Mouse (Mus musculus) E14TG2a.4 (cell line): ENCODE results near the gene Car9.
A peak's percentile ranks its signal among the peaks of the same experiment; 100 is the strongest.

ENCODE experiments used
- H3K27me3 ChIP-seq: 2 replicates; pipeline ENCODE4 v1.6.1; 2014; ENCODE audit warnings: low read length, control low read depth; ENCODE audit not compliant: insufficient read depth
- H3K36me3 ChIP-seq: 2 replicates; pipeline ENCODE4 v1.6.1; 2014; ENCODE audit warnings: low read length, control low read depth; ENCODE audit not compliant: insufficient read depth
- H3K4me1 ChIP-seq: replicated peaks from 2 replicates; pipeline ENCODE4 v1.6.1; 2014; ENCODE audit warnings: low read depth, low read length, control low read depth
- H3K4me3 ChIP-seq: replicated peaks from 2 replicates; pipeline ENCODE4 v1.5.1; 2014; ENCODE audit warnings: mild to moderate bottlenecking, low read length
- H3K9me3 ChIP-seq: 2 replicates; pipeline ENCODE4 v1.6.1; 2014; ENCODE audit warnings: low read length, control low read depth
- CTCF ChIP-seq: conservative IDR thresholded peaks from 2 replicates; pipeline ENCODE4 v1.5.1; 2014; ENCODE audit warnings: low read length
- NANOG ChIP-seq: IDR thresholded peaks from 2 replicates; pipeline ENCODE4 v1.6.1; 2014; ENCODE audit warnings: borderline replicate concordance, low read length, mixed read lengths
- POU5F1 ChIP-seq: IDR thresholded peaks from 2 replicates; pipeline ENCODE4 v1.6.1; 2014; ENCODE audit warnings: low read length, borderline replicate concordance

The Car9 gene

DNA sequence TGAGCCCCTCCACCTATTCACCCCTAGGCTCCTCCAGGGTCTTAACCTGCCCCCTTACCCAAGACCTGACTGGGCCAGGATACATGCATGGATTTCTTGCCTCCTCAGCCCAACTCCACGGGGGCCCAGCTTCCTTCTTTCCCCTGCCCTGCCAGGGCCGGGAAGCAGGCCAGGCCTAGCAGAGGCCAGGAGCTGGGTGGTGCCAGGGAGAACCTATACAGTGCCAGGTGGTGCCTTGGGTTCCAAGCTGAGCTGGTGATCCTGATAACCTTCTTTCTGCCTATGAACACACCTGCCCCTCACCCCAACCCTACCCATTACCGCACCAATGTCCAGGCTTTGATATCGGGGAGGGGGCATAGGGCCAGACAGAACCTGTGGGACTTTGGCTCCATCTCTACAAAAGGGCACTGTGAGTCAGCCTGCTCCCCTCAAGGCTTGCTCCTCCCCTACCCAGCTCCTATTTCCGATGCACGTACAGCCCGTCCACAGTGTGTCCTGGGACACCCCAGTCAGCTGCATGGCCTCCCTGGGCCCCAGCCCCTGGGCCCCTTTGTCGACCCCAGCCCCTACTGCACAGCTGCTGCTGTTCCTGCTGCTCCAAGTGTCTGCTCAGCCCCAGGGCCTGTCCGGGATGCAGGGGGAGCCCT lies at the start of gene Car9:
Car9 (plus strand) TSS at position 431 of the 650 bp plus-strand sequence.
- Histone ChIP-seq H3K27me3 (peaks cover 52% of the 10 kb centered on the region), H3K4me3 (peak within 1 kb of the TSS; percentile 72; the same call in 1 of the 2 replicates), H3K4me1 (peaks cover 54% of the 10 kb centered on the region), H3K36me3 (no peaks in the 10 kb centered on the region), H3K9me3 (no peaks in the 10 kb centered on the region)
- TF ChIP-seq CTCF (no peak), NANOG (no peak), POU5F1 (no peak)

DNA sequence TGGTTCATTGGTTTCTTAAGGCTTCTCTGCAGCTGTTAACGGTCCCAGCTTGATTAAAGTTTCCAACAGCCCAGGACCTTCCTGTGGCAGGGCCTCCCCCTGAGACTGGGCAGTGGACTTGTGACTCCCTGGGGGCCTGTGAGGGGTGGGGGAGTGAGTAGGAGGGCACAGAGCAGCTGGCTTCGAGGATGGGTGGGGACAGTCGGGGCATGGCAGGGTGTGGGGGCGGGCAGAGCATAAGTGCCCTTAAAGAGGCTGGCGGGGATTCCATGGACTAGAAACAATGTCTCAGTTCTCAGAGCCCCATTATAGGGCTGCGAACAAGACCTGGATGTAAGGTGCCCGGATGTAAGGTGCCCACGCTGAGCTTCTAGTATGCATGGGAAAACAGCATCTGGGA lies 49.6 kb upstream of the Car9 start:
- H3K27me3 ChIP-seq: peaks cover 51% of the 10 kb centered on the region
- H3K9me3 ChIP-seq: peaks cover 8% of the 10 kb centered on the region
- H3K4me3 ChIP-seq: no peak overlapping the region
- no peaks in the 10 kb centered on the region for H3K36me3 ChIP-seq
- TF ChIP-seq NANOG (no peak), POU5F1 (no peak), CTCF (no peak)
- H3K4me1 ChIP-seq: peaks cover 26% of the 10 kb centered on the region

GRCm38 (mm10) chr4:43463102-43463501 lies 43.7 kb upstream of the Car9 start:
- no peaks in the 10 kb centered on the region for H3K36me3 ChIP-seq
- H3K27me3 ChIP-seq: peaks cover 10% of the 10 kb centered on the region; the same call in 1 of the 2 replicates
- H3K9me3 ChIP-seq: peaks cover 8% of the 10 kb centered on the region
- H3K4me1 ChIP-seq: no peaks in the 10 kb centered on the region
- no peak for TF ChIP-seq NANOG
- TF ChIP-seq POU5F1: no peak
- TF ChIP-seq CTCF: no peak
- H3K4me3 ChIP-seq: no peak overlapping the region

DNA sequence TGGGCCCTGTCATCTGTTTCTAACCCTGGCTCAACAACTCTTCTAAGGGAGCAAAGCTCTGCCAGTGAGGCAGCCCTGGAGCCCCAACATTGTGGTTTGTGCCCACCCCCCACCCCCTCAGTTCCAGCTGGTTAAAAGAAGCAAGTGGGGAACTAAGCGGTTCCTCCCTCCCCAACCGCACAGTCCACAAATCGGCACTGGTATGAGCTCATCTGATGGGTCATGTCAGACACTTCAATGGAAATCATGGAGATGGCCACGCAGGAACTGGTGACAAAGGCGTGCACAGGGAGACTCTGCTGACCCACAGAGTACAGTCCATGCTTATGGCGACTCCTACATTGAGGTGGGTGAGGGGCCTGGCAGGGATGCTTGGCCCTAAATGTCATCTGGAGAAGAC lies 40.8 kb upstream of the Car9 start:
- TF ChIP-seq CTCF: no peak
- no peak for TF ChIP-seq POU5F1
- TF ChIP-seq NANOG: no peak
- no peaks in the 10 kb centered on the region for H3K4me1 ChIP-seq
- no peak overlapping the region for H3K4me3 ChIP-seq
- peaks cover 2% of the 10 kb centered on the region for H3K27me3 ChIP-seq
- H3K36me3 ChIP-seq: no peaks in the 10 kb centered on the region
- no peaks in the 10 kb centered on the region for H3K9me3 ChIP-seq

DNA sequence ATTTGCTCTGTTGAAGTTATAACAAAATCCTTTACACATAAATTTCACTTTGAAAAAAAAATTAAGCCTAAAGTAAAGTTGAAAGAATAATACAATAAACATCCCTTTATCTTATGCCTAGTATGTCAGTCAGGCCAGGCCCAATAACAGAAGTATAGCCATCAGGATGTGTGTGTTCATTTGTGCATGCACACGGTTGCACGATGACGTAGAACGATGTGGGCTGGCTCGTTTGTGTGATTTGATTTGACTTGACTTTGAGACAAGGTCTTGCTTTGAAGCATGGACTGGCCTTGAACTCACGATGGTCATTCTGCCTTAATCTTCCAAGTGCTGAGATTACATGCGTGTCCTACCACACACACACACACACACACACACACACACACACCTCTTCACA lies 39.9 kb upstream of the Car9 start:
- Histone ChIP-seq H3K4me1 (no peaks in the 10 kb centered on the region), H3K27me3 (peaks cover 2% of the 10 kb centered on the region), H3K36me3 (no peaks in the 10 kb centered on the region), H3K4me3 (no peak overlapping the region), H3K9me3 (no peaks in the 10 kb centered on the region)
- no peak for TF ChIP-seq POU5F1
- no peak for TF ChIP-seq NANOG
- TF ChIP-seq CTCF: no peak

- no peaks in the 10 kb centered on the region for H3K4me1 ChIP-seq
These were observed 36.5 kb upstream of the Car9 start for GRCm38 (mm10) chr4:43470301-43470700.

GRCm38 (mm10) chr4:43473636-43474035 lies 33.1 kb upstream of the Car9 start:
- H3K4me3 ChIP-seq: no peak overlapping the region
- no peaks in the 10 kb centered on the region for H3K36me3 ChIP-seq
- TF ChIP-seq CTCF (no peak), NANOG (no peak)
- H3K27me3 ChIP-seq: peaks cover 7% of the 10 kb centered on the region
- H3K9me3 ChIP-seq: no peaks in the 10 kb centered on the region
- H3K4me1 ChIP-seq: peaks cover 4% of the 10 kb centered on the region

More at GRCm38 (mm10) chr4:43470301-43470700, 36.5 kb upstream of the Car9 start:
- Histone ChIP-seq H3K36me3 (no peaks in the 10 kb centered on the region), H3K9me3 (no peaks in the 10 kb centered on the region), H3K27me3 (peaks cover 9% of the 10 kb centered on the region), H3K4me3 (no peak overlapping the region)
- no peak for TF ChIP-seq CTCF

GRCm38 (mm10) chr4:43476604-43477003 lies 30.2 kb upstream of the Car9 start:
- no peak overlapping the region for H3K4me3 ChIP-seq
- TF ChIP-seq NANOG (no peak), POU5F1 (no peak), CTCF (no peak)
- no peaks in the 10 kb centered on the region for H3K9me3 ChIP-seq
- no peaks in the 10 kb centered on the region for H3K36me3 ChIP-seq
- peaks cover 13% of the 10 kb centered on the region for H3K4me1 ChIP-seq
- H3K27me3 ChIP-seq: peaks cover 7% of the 10 kb centered on the region; the same call in 1 of the 2 replicates
